Mouse (Mus musculus) heart, embryonic 11.5 days (tissue): ENCODE results near the gene Rnf5. TPM values are rescaled to one million over a fixed set of nuclear protein-coding genes. Genes with fewer than 3 reads are reported as not detected.

Source experiments
- ATAC-seq: fragments of 200-750 bp; cut with Nextera tagmentation; replicated peaks from 2 replicates; pipeline ENCODE4 v1.8.0; 2017; ENCODE audit warnings: moderate library complexity; ENCODE audit not compliant: insufficient number of reproducible peaks, low FRiP score, low TSS enrichment
- H3K27ac ChIP-seq: fragments of 300-500 bp; sonication (generic); 2 replicates; pipeline ENCODE4 v1.5.1; 2014; ENCODE audit warnings: mild to moderate bottlenecking, low read depth, low read length
- H3K27me3 ChIP-seq: fragments of 300-500 bp; sonication (generic); 2 replicates; pipeline ENCODE4 v1.6.1; 2014; ENCODE audit warnings: mild to moderate bottlenecking, low read length, mixed read lengths; ENCODE audit not compliant: control insufficient read depth, insufficient read depth
- H3K36me3 ChIP-seq: fragments of 300-500 bp; sonication (generic); 2 replicates; pipeline ENCODE4 v1.6.1; 2014; ENCODE audit warnings: mild to moderate bottlenecking, low read length, moderate library complexity, mixed read lengths; ENCODE audit not compliant: control insufficient read depth, insufficient read depth
- H3K4me1 ChIP-seq: fragments of 300-500 bp; sonication (generic); 2 replicates; pipeline ENCODE4 v1.6.1; 2014; ENCODE audit warnings: low read length; ENCODE audit not compliant: control insufficient read depth, insufficient read depth
- H3K4me2 ChIP-seq: fragments of 300-500 bp; sonication (generic); 2 replicates; pipeline ENCODE4 v1.6.1; 2014; ENCODE audit warnings: mild to moderate bottlenecking, moderate library complexity
- H3K4me3 ChIP-seq: fragments of 300-500 bp; sonication (generic); 2 replicates; pipeline ENCODE4 v1.5.1; 2014; ENCODE audit warnings: low read depth, low read length
- H3K9ac ChIP-seq: fragments of 300-500 bp; sonication (generic); 2 replicates; pipeline ENCODE4 v1.6.1; 2014; ENCODE audit warnings: mild to moderate bottlenecking, low read depth, low read length, moderate library complexity
- H3K9me3 ChIP-seq: fragments of 300-500 bp; sonication (generic); replicated peaks from 2 replicates; pipeline ENCODE4 v1.6.1; 2016; ENCODE audit warnings: low read length; ENCODE audit not compliant: control insufficient read depth
- WGBS: fragments of 180-500 bp; shearing (Covaris S2); extraction: QIAGEN DNeasy Blood & Tissue Kit; methylation state at CpG from one replicate; pipeline ENCODE4 v1.1.7; 2014; ENCODE audit not compliant: insufficient replicate concordance; 5-methylcytosine and 5-hydroxymethylcytosine counted together
- polyA plus RNA-seq: library from polyadenylated mRNA; unstranded; fragments of >200 nt; fragmentation: Nextera tagmentation; extraction: Ambion mirVana; gene quantifications from 2 replicates; pipeline ENCODE4 v1.2.1, GENCODE M21; 2014

The Rnf5 gene
- polyA plus RNA-seq, 1 experiment from 2014 or later = 94.7 TPM

- H3K4me1 ChIP-seq = peaks cover 35% of the 10 kb centered on the region
- peak; percentile 55 for ATAC-seq
- H3K9ac ChIP-seq = peak overlapping the region; percentile 91
- H3K27me3 ChIP-seq = no peaks in the 10 kb centered on the region
- no peaks in the 10 kb centered on the region; the same call in 1 of the 2 replicates for H3K36me3 ChIP-seq
- 1% methylated on average over 26 of the region's 30 CpGs for WGBS
- peak overlapping the region; percentile 99 for H3K4me3 ChIP-seq
- H3K9me3 ChIP-seq = no peaks in the 10 kb centered on the region
- peak overlapping the region; percentile 99 for H3K4me2 ChIP-seq
- peak overlapping the region; percentile 91 for H3K27ac ChIP-seq
Observed at GRCm38 (mm10) chr17:34605609-34606008, 2.1 kb upstream of the Rnf5 start.

DNA sequence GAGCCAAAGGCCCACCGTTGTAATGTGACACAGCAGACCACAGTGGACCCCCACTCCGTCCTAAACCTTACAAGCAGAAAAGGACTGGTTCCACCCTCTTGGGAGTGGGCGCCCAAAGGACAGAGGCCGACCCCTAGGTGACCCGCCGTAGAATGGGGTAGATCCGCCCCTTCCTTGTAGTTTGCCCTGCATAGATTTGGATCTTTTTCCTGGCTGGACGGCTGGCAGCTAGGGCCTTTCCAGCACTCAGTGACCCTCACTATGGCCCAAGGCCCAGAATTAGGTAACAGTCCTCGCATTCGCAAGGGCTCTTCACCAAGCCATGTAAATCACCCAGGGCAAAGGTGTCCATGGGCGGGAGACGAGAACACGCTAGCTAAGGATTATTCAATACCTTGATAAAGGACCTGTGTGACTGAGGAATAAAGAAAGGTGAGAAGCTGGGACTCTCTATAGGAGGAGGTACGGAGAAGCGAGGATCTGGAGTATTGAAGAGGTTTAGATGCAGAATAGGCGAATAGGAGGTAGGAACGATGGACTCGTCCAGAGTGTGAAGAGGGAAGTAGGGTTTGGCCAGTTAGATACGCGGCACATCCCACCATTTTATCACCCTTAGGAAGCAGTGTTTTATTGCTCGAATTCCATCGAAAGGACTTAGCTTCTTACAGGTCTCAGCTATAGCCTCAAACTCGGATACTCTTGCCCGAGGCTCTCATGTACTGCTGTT, 1.2 kb upstream of the Rnf5 start:
- Histone ChIP-seq H3K27me3 (no peaks in the 10 kb centered on the region), H3K9me3 (no peaks in the 10 kb centered on the region), H3K4me1 (peaks cover 35% of the 10 kb centered on the region), H3K9ac (peak overlapping the region; percentile 74), H3K36me3 (peaks cover 6% of the 10 kb centered on the region), H3K27ac (peak overlapping the region; percentile 91), H3K4me3 (peak overlapping the region; percentile 99), H3K4me2 (peak overlapping the region; percentile 99)
- 16% methylated on average over 24 of the region's 24 CpGs for WGBS
- ATAC-seq = no peak

DNA sequence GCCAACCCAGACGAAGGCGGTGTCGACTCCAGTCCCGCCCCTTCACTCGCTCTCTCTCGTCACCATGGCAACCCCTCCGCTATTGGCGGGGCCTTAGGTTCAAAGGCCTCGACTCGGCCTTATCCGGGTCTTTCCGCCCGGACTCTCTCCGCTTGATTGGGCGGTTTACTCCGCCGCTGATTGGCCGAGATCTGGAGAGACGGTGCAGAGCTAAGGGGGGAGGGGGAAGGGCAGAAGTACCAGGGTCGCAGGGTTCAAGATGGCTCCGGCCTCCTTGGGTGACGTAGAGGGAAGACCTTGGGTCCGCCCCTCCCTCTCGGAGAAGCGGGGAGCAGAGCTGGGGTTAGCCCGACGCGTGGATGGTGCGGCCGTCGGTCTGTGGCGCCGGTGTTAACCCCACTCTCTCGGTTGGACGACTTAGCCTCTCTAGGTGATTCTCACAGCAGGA, 595 bp upstream of the Rnf5 start, which contains the start of gene Agpat1:
Agpat1 (plus strand) TSS at position 202 of the 448 bp plus-strand sequence.
- Histone ChIP-seq H3K36me3 (peaks cover 6% of the 10 kb centered on the region), H3K27ac (peak within 1 kb of the TSS; percentile 91), H3K9ac (peak within 1 kb of the TSS; percentile 86), H3K9me3 (no peaks in the 10 kb centered on the region), H3K27me3 (no peaks in the 10 kb centered on the region), H3K4me1 (peaks cover 38% of the 10 kb centered on the region), H3K4me2 (peak within 1 kb of the TSS; percentile 99), H3K4me3 (peak within 1 kb of the TSS; percentile 99)
- ATAC-seq = peak; percentile 87
- 0% methylated on average over 33 of the region's 35 CpGs for WGBS

GRCm38 (mm10) chr17:34601796-34602195, 1.7 kb downstream of the Rnf5 start:
- Histone ChIP-seq H3K9ac (no peak overlapping the region), H3K27ac (no peak overlapping the region), H3K27me3 (no peaks in the 10 kb centered on the region), H3K9me3 (no peaks in the 10 kb centered on the region), H3K4me3 (no peak overlapping the region), H3K4me1 (peaks cover 39% of the 10 kb centered on the region), H3K4me2 (no peak overlapping the region; the same call in 1 of the 2 replicates), H3K36me3 (peaks cover 6% of the 10 kb centered on the region)
- ATAC-seq = no peak
- 82% methylated on average over 12 of the region's 12 CpGs for WGBS

DNA sequence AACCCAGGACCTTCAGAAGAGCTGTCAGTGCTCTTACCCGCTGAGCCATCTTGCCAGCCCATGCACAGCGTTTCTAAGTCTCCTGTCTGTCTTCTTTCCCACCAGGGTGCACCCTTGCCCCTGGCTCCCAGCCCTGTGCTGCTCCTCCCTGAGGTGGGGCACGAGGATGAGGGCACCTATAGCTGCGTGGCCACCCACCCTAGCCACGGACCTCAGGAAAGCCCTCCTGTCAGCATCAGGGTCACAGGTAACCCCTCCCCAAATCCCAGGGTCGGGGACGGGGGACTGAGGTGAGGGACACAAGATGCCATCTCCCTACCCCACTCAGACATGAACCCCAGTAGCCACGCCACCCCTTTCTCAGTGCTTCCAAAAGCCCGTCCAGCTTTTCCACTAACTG, 3.6 kb downstream of the Rnf5 start:
- Histone ChIP-seq H3K36me3 (peaks cover 11% of the 10 kb centered on the region), H3K4me3 (no peak overlapping the region), H3K4me2 (no peak overlapping the region), H3K9me3 (no peaks in the 10 kb centered on the region), H3K9ac (no peak overlapping the region), H3K27ac (no peak overlapping the region), H3K27me3 (no peaks in the 10 kb centered on the region), H3K4me1 (peaks cover 34% of the 10 kb centered on the region)
- WGBS = 76% methylated on average over 9 of the region's 9 CpGs
- no peak for ATAC-seq

DNA sequence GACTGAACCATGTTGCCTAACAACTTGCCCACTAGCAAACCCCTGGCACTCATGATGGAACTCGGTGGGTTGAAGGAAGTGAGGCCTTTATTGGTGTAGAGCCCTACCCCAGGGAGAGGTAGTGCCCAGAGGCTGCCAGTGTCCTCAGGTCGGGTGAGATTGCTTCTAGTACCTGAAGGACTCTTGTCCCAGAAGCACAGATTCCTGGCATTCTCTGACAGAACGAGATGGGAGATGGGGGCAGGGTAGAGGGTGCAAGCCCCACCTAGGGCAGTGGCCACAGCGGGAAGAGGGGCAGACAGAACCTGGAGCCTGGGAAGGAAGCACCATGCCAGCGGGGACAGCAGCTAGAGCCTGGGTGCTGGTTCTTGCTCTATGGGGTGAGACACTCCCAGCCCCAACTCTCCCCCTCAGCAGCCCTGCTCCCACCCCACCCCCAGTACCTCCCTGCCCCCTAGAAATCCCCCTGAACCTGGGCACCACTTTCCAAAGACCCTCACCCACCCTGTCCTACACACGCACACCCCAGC, 5.9 kb downstream of the Rnf5 start, which contains the start of gene Ager:
Ager (plus strand) TSS at position 297 of the 530 bp plus-strand sequence.
- no peaks in the 10 kb centered on the region for H3K9me3 ChIP-seq
- H3K9ac ChIP-seq = peak within 1 kb of the TSS; percentile 56; the same call in 1 of the 2 replicates
- H3K27me3 ChIP-seq = no peaks in the 10 kb centered on the region
- H3K36me3 ChIP-seq = peaks cover 15% of the 10 kb centered on the region
- no peak within 1 kb of the TSS for H3K4me3 ChIP-seq
- no peak within 1 kb of the TSS for H3K27ac ChIP-seq
- 20% methylated on average over 6 of the region's 6 CpGs for WGBS
- H3K4me2 ChIP-seq = peak within 1 kb of the TSS; percentile 34
- peaks cover 48% of the 10 kb centered on the region for H3K4me1 ChIP-seq
- no peak for ATAC-seq

- Histone ChIP-seq H3K4me2 (no peak overlapping the region), H3K4me3 (no peak overlapping the region), H3K9me3 (no peaks in the 10 kb centered on the region), H3K4me1 (peaks cover 47% of the 10 kb centered on the region), H3K9ac (no peak overlapping the region), H3K36me3 (peaks cover 15% of the 10 kb centered on the region), H3K27ac (no peak overlapping the region), H3K27me3 (no peaks in the 10 kb centered on the region)
- ATAC-seq = no peak
- WGBS = 70% methylated on average over 8 of the region's 8 CpGs
Observed at GRCm38 (mm10) chr17:34596098-34596497, 7.4 kb downstream of the Rnf5 start.

GRCm38 (mm10) chr17:34593752-34594525, 9.6 kb downstream of the Rnf5 start:
- Histone ChIP-seq H3K9ac (peak overlapping the region; percentile 98), H3K27ac (peak overlapping the region; percentile 97; the same call in 1 of the 2 replicates), H3K4me3 (peak overlapping the region; percentile 83), H3K27me3 (no peaks in the 10 kb centered on the region), H3K4me1 (peaks cover 64% of the 10 kb centered on the region), H3K36me3 (peaks cover 9% of the 10 kb centered on the region; the same call in 1 of the 2 replicates), H3K9me3 (no peaks in the 10 kb centered on the region), H3K4me2 (peak overlapping the region; percentile 92)
- WGBS = 65% methylated on average over 34 of the region's 34 CpGs
- ATAC-seq = no peak
